Mouse (Mus musculus): ENCODE results near the gene Ndufa3. TPM values are rescaled to one million over a fixed set of nuclear protein-coding genes. Genes with fewer than 3 reads are reported as not detected.
A peak's percentile ranks its signal among the peaks of the same experiment; 100 is the strongest.
"Not testable (repeated sequence)": the region's sequence is repeated elsewhere in the genome, so short reads cannot be mapped to it uniquely, and the experiment has no call there.

Ndufa3 gene
- 100 to 1,000 TPM; 731 to 849 TPM for total RNA-seq (2021)
- long read RNA-seq, experiment 1, transcript Ndufa3-201 (4 exons, 515 nt): major isoform, 271 of 316 reads
- long read RNA-seq, experiment 1, partial matches to known transcripts: 35 of 316 reads
- long read RNA-seq, experiment 1, other reads (novel, unspliced or antisense): 7 of 316 reads
- long read RNA-seq, experiment 2, transcript Ndufa3-204 (4 exons, 343 nt): minor isoform, 5 of 382 reads
- long read RNA-seq, experiment 2, transcript Ndufa3-201 (4 exons, 515 nt): major isoform, 334 of 382 reads
- long read RNA-seq, experiment 2, partial matches to known transcripts: 39 of 382 reads
- long read RNA-seq, experiment 2, other reads (novel, unspliced or antisense): 4 of 382 reads

DNA sequence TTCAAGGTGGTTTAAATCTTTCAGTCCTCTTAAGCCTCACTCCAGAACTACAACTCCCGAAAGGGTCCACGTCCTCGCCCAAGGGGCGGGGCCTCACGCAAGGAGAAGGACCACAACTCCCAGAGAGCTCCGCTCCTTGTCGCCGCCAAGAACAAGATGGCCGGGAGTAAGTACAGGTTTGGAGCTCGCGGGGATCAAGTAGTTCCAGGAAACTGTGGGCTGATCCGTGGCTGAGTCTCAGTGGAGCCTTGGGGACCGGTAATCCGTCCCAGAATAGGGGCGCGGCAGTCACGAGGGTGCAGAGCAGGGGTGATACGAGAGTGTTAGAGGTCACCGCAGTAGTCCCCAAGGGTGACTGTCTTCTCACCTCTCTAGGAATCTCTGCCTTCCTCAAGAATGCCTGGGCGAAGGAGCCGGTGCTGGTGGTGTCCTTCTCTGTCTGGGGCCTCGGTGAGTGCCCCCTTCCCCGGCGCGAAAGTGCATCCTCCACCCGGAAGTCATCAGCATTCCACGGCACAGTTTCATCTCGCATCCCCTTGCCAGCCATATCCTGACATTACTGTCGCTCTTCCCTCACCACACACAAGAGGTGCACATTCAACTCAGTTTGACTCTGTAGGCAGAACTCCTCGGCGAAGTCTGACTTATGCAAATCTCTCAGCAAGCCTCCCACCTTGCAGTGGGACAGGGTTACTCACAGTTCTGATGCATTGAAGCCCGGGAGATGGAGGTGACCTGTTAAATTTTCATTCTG lies at the start of gene Ndufa3:
Gene Ndufa3, plus strand, starts transcription at position 132 of the 754 bp plus-strand sequence.
- intact Hi-C loops (cut with DNase I; ENCODE audit: low total_unique reads): no loop called here
- DNase-seq: peak; percentile 88

DNA sequence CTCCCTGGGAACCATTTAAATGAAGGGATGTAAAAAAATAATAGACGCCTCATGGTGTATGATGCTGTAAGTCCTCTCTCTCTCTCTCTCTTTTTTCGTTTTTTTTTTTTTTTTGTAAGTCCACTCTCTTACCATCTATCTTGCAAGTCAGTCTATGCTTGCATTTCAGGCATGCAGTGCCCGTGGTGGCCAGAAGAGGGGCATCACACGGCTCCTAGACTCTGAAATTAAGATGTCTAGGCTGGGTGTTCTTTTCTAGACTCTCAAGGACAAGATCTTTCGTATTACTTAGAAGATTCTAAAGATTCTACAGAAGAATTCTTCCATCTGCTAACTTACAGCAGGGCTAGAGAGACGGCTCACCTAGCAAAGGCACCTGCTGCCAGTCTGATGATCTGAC lies 47.4 kb upstream of the Ndufa3 start:
- no peak for DNase-seq
- intact Hi-C loops (cut with DNase I; ENCODE audit: low total_unique reads): no loop called here

DNA sequence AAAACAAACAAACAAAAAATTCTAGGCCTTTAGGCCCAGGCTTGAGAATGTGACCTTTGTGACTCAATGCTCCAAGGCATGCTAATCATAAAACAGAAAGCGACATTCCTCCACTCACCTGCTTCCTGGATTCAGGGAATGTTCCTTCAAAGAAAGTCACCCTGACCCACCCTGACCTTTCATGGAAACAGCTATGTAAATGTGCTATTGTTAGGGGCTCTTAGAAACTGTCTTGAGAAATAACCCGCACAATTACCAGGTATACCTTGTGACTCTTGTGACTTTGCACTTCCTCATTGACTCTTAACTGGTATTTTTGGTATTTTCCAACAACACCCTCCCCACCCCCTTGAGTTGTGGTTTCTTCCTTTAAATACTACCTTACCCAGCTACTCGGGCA lies 46.6 kb upstream of the Ndufa3 start:
- DNase-seq; intact Hi-C loops (cut with DNase I; ENCODE audit: low total_unique reads): not testable (repeated sequence)

- no peak for DNase-seq
- intact Hi-C loops (cut with DNase I; ENCODE audit: low total_unique reads): no loop called here
Measured at GRCm38 (mm10) chr7:3571847-3572246, 45.3 kb upstream of the Ndufa3 start.

- intact Hi-C loops (cut with DNase I; ENCODE audit: low total_unique reads): no loop called here
- no peak for DNase-seq
Measured at GRCm38 (mm10) chr7:3574216-3574615, 43.0 kb upstream of the Ndufa3 start.

GRCm38 (mm10) chr7:3576354-3577124 lies 40.6 kb upstream of the Ndufa3 start:
- intact Hi-C loops (cut with DNase I; ENCODE audit: low total_unique reads): no loop called here
- no peak for DNase-seq

DNA sequence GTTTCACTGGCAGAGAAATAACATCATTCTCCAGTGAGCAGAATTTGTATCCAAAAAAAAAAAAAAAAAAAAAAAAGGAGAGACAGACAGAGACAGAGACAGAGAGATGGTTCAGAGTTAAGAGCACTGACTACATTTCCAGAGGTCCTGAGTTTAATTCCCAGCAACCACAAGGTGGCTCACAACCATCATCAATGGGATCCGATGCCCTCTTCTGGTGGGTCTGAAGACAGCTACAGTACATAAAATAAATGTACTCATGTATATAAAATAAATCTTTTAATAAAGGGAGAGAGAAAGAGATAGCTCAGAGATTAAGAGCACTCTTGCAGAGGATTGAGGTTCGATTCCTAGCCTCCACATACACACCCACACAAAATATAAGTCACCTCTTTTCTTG lies 39.0 kb upstream of the Ndufa3 start:
- DNase-seq: no peak
- intact Hi-C loops (cut with DNase I; ENCODE audit: low total_unique reads): no loop called here

- DNase-seq: no peak
- intact Hi-C loops (cut with DNase I; ENCODE audit: low total_unique reads): no loop called here
Measured at GRCm38 (mm10) chr7:3578952-3579546, 38.1 kb upstream of the Ndufa3 start.

- DNase-seq: no peak
- intact Hi-C loops (cut with DNase I; ENCODE audit: low total_unique reads): no loop called here
Measured at GRCm38 (mm10) chr7:3580029-3580428, 37.1 kb upstream of the Ndufa3 start.

DNA sequence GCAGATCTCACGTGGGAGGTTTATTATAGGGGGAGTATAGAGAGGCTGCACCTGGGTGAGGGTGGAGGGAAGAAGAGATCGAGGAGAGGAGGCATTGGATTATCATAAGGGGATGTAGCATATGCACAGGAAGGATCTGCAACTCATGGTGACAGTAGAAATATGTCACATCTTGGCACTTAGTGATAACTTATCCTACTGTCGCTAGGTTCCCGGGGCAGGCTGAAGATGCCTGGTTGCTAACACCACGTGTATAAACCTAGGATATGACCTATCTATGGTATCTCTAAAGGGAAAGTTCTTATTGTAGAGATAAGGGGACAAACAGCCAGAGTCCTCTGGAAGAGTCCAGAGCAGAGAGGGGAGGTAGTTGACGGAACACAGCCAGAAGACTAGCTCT lies 31.4 kb upstream of the Ndufa3 start:
- DNase-seq: no peak
- intact Hi-C loops (cut with DNase I; ENCODE audit: low total_unique reads): no loop called here

DNA sequence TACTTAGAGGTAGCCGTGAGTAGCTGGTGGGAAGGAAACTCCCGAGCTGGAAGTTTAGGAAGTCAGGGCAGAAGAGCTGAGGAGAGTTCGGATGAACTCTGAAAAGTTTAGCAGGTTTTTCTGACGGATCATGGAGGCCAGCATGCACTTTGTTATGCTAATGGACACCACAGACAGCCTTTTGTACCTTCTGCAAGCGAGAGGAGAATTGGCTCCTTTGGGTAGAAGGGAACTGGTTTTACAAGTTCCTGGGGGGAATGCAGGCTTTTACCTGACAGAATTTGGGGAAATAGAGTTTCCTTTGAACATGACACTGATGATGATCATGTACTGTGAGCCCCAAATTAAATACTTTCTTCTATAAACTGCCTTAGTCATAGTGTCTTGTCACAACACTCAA lies 30.9 kb upstream of the Ndufa3 start:
- DNase-seq: no peak
- intact Hi-C loops (cut with DNase I; ENCODE audit: low total_unique reads): no loop called here

GRCm38 (mm10) chr7:3587292-3587691 lies 29.9 kb upstream of the Ndufa3 start:
- intact Hi-C loops (cut with DNase I; ENCODE audit: low total_unique reads): no loop called here
- no peak for DNase-seq

GRCm38 (mm10) chr7:3590550-3590949 lies 26.6 kb upstream of the Ndufa3 start:
- intact Hi-C loops (cut with DNase I; ENCODE audit: low total_unique reads): no loop called here
- no peak for DNase-seq

DNA sequence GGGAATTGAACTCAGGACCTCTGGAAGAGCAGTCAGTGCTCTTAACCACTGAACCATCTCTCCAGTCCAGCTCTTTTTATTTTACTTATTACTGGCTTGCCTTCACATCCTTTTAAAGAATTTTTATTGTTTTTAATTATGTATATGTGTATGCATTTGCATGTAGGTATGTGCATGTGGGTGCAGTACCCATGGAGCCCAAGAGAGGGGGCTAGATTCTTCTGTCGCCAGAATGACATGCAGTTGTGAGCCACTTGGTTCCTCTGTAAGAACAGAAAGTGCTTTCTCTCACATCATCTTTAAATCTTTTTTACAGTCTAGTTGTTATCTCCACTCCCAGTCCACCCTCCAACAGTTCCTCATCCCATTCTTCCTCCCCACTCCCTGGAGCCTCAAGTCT lies 25.6 kb upstream of the Ndufa3 start:
- intact Hi-C loops (cut with DNase I; ENCODE audit: low total_unique reads): no loop called here
- no peak for DNase-seq

DNA sequence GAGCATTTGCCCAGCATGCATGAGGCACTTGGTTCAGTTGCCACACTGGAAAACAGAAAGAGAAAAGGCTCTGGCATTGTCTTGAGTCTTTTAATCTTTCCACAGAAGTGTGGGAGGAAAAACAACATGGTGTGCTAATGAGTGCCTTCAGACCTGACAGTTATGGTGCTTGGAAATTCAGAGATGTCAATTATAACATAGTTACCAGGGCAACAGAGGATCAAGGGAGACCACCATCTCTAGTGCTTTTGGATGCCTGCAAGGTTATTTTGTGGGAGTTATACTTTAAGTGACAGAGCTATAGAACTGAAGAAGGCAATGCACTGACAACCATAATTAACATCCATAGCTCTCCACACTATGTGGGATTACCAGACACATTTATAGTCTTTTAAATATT lies 23.3 kb upstream of the Ndufa3 start:
- intact Hi-C loops (cut with DNase I; ENCODE audit: low total_unique reads): no loop called here
- no peak for DNase-seq

- intact Hi-C loops (cut with DNase I; ENCODE audit: low total_unique reads): no loop called here
- DNase-seq: no peak
Measured at GRCm38 (mm10) chr7:3594686-3595085, 22.5 kb upstream of the Ndufa3 start.

- intact Hi-C loops (cut with DNase I; ENCODE audit: low total_unique reads): no loop called here
- no peak for DNase-seq
Measured at GRCm38 (mm10) chr7:3595146-3595545, 22.0 kb upstream of the Ndufa3 start.

- intact Hi-C loops (cut with DNase I; ENCODE audit: low total_unique reads); DNase-seq: not testable (repeated sequence)
Measured at GRCm38 (mm10) chr7:3597755-3598154, 19.4 kb upstream of the Ndufa3 start.

GRCm38 (mm10) chr7:3601119-3601518 lies 16.1 kb upstream of the Ndufa3 start:
- intact Hi-C loops (cut with DNase I; ENCODE audit: low total_unique reads): no loop called here
- peak; percentile 45 for DNase-seq

DNA sequence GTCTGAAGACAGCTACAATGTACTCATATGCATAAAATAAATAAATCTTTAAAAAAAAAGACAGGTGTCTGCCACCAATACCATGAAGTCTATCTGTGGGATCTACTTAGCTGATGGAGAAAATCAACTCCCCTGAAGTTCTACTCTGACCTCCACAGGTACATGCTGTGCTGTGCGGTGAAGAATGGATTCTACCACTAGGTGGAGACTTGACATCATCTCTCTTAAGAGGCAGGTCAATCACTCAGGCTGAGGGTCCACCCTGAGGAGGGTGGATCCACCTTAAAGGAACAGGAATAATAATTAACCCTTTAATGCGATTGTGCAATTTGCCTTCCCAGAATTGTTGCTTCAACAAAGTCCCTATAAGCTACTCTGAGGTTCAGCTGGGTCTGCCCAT lies 10.4 kb upstream of the Ndufa3 start:
- no peak for DNase-seq
- intact Hi-C loops (cut with DNase I; ENCODE audit: low total_unique reads): no loop called here
